8 mouse cellular contexts compared by ENCODE assay signal in genomic region chr8:71558958-71559690, GRCm38 (mm10). TPM values are rescaled to one million over a fixed set of nuclear protein-coding genes. Genes with fewer than 3 reads are reported as not detected.
DNase-seq lines count a peak whose midpoint lies in the region; ATAC-seq and TF ChIP-seq lines count a peak whose summit lies in the region.

No protein-coding gene starts in this region.

- peaks cover 9% of the 10 kb centered on the region; the same call in 1 of the 2 replicates for H3K4me1 ChIP-seq in forebrain, embryonic 11.5 days (replicated peaks; ENCODE audit: control insufficient read depth, insufficient read depth, low read length)
- peaks cover 18% of the 10 kb centered on the region for H3K4me1 ChIP-seq in hindbrain, embryonic 13.5 days (replicated peaks)
- H3K4me1 ChIP-seq in liver, adult 2 months (ENCODE audit: control insufficient read depth, insufficient read depth, low read length): peaks cover 8% of the 10 kb centered on the region; the same call in 1 of the 2 replicates
- H3K4me1 ChIP-seq in midbrain, postnatal 0 days (ENCODE audit: insufficient read depth, low read length): peaks cover 8% of the 10 kb centered on the region; the same call in 1 of the 2 replicates

- no peak for TF ChIP-seq CTCF in liver, adult 2 months (IDR thresholded peaks at IDR 0.05; ENCODE audit: low read depth, low read length)
- no peak for TF ChIP-seq CTCF in midbrain, postnatal 0 days (IDR thresholded peaks at IDR 0.05)

- no peak overlapping the region for H3K27ac ChIP-seq in forebrain, embryonic 11.5 days (ENCODE audit: low read depth, low read length)
- no peak overlapping the region for H3K27ac ChIP-seq in hindbrain, embryonic 13.5 days
- no peak overlapping the region for H3K27ac ChIP-seq in liver, adult 2 months (replicated peaks; ENCODE audit: insufficient read depth, low read depth, low read length)
- H3K27ac ChIP-seq in midbrain, postnatal 0 days (ENCODE audit: low read depth, low read length): no peak overlapping the region

- DNase-seq in CD4-positive, CD25-positive, alpha-beta regulatory T cell, adult 2 months (ENCODE audit: low read depth, low spot score): peak; percentile 87
- DNase-seq in adrenal gland, adult 18-20 months (ENCODE audit: low spot score in 2 of 2): peak; percentile 70 to 77
- peak; percentile 70 for DNase-seq in forebrain, embryonic 11.5 days (ENCODE audit: low spot score)
- peak; percentile 67 for DNase-seq in liver, adult 2 months (ENCODE audit: extremely low read depth, low read depth, low spot score)
- peak; percentile 35 for DNase-seq in midbrain, postnatal 0 days (ENCODE audit: low spot score)
- DNase-seq in testis, postnatal 14 days (ENCODE audit: low spot score): peak; percentile 83
- DNase-seq in cerebellum, adult 8-10 months: no peak

- H3K9me3 ChIP-seq in forebrain, embryonic 11.5 days (ENCODE audit: control insufficient read depth, low read length): peaks cover 2% of the 10 kb centered on the region
- 0 out of 2 replicates have a peak, but pooled peaks cover 2% of the 10 kb centered on the region for H3K9me3 ChIP-seq in hindbrain, embryonic 13.5 days
- H3K9me3 ChIP-seq in midbrain, postnatal 0 days (ENCODE audit: low read length): no peaks in the 10 kb centered on the region

- peaks cover 61% of the 10 kb centered on the region for H3K27me3 ChIP-seq in forebrain, embryonic 11.5 days (ENCODE audit: control insufficient read depth, insufficient read depth, low read length)
- H3K27me3 ChIP-seq in hindbrain, embryonic 13.5 days: peaks cover 99% of the 10 kb centered on the region
- H3K27me3 ChIP-seq in liver, adult 2 months (ENCODE audit: control insufficient read depth, insufficient read depth, low read length): peaks cover 13% of the 10 kb centered on the region
- peaks cover 70% of the 10 kb centered on the region for H3K27me3 ChIP-seq in midbrain, postnatal 0 days (ENCODE audit: insufficient read depth, low read length)

- TF ChIP-seq POLR2A in liver, adult 2 months (IDR thresholded peaks at IDR 0.05; ENCODE audit: extremely low read depth, insufficient read depth, low read length): no peak

- peak overlapping the region; percentile 25 for H3K4me3 ChIP-seq in forebrain, embryonic 11.5 days (ENCODE audit: low read depth, low read length)
- H3K4me3 ChIP-seq in hindbrain, embryonic 13.5 days: peak overlapping the region; percentile 25
- H3K4me3 ChIP-seq in liver, adult 2 months (ENCODE audit: insufficient read depth, low read depth, low read length): peak overlapping the region; percentile 71
- peak overlapping the region; percentile 19; the same call in 1 of the 2 replicates for H3K4me3 ChIP-seq in midbrain, postnatal 0 days (ENCODE audit: low read depth, low read length)

- WGBS in forebrain, embryonic 11.5 days: 2% methylated on average over 24 of the region's 24 CpGs
- 2% methylated on average over 24 of the region's 24 CpGs for WGBS in hindbrain, embryonic 13.5 days
- 7% methylated on average over 24 of the region's 24 CpGs for WGBS in liver, adult 2 months
- 2% methylated on average over 24 of the region's 24 CpGs for WGBS in midbrain, postnatal 0 days

- peak overlapping the region; percentile 29; the same call in 1 of the 2 replicates for H3K9ac ChIP-seq in forebrain, embryonic 11.5 days (ENCODE audit: low read length)
- 0 out of 2 replicates have a peak overlapping the region, but pooled peaks have one; percentile 39 for H3K9ac ChIP-seq in hindbrain, embryonic 13.5 days
- no peak overlapping the region for H3K9ac ChIP-seq in liver, adult 2 months (ENCODE audit: low read depth, low read length)
- no peak overlapping the region for H3K9ac ChIP-seq in midbrain, postnatal 0 days (replicated peaks; ENCODE audit: low read length, poor library complexity, severe bottlenecking)

- no peaks in the 10 kb centered on the region for H3K36me3 ChIP-seq in forebrain, embryonic 11.5 days (ENCODE audit: control insufficient read depth, insufficient read depth, low read length)
- no peaks in the 10 kb centered on the region for H3K36me3 ChIP-seq in hindbrain, embryonic 13.5 days
- no peaks in the 10 kb centered on the region for H3K36me3 ChIP-seq in liver, adult 2 months (ENCODE audit: control insufficient read depth, insufficient read depth, low read length)
- H3K36me3 ChIP-seq in midbrain, postnatal 0 days (ENCODE audit: insufficient read depth, low read length): no peaks in the 10 kb centered on the region

- H3K4me2 ChIP-seq in forebrain, embryonic 11.5 days (ENCODE audit: low read depth, low read length, severe bottlenecking): peak overlapping the region; percentile 48
- peak overlapping the region; percentile 45 for H3K4me2 ChIP-seq in hindbrain, embryonic 13.5 days
- peak overlapping the region; percentile 23 for H3K4me2 ChIP-seq in midbrain, postnatal 0 days (ENCODE audit: low read depth, low read length, poor library complexity, severe bottlenecking)

- no peaks in the 10 kb centered on the region for H3K79me2 ChIP-seq in liver, adult 2 months (ENCODE audit: control insufficient read depth, insufficient read depth, low read length)

- peak; percentile 50; the same call in 1 of the 2 replicates for ATAC-seq in forebrain, embryonic 11.5 days (replicated peaks; ENCODE audit: low FRiP score)
- ATAC-seq in hindbrain, embryonic 13.5 days (ENCODE audit: low FRiP score): no peak
- ATAC-seq in midbrain, postnatal 0 days (ENCODE audit: low FRiP score): no peak

RNA-seq across cellular contexts. Expression of gene Tmem221, which starts 0.5 kb away (rescaled TPM):
- 1 to 10 TPM; 3.6 to 7.4 TPM for total RNA-seq in adrenal gland, adult 18-20 months (2021)
- 0.15 TPM in 1 of 2 replicates, not detected in the other for polyA plus RNA-seq in forebrain, embryonic 11.5 days (2014; fragmentation: Nextera tagmentation; extraction: Ambion mirVana)
- polyA plus RNA-seq in hindbrain, embryonic 13.5 days (2015; fragmentation: Nextera tagmentation; extraction: Ambion mirVana): 0.19 TPM in 1 of 2 replicates, not detected in the other
- 0.46 and 0.47 TPM in 2 replicates for total RNA-seq in liver, adult 2 months (2014; rRNA removed)
- 0.14 and 0.55 TPM in 2 replicates for polyA plus RNA-seq in liver, adult 2 months (2012; rRNA removed)
- 0.11 and 0.14 TPM in 2 replicates for total RNA-seq in midbrain, postnatal 0 days (2014; rRNA removed)
- polyA plus RNA-seq in midbrain, postnatal 0 days (2015; fragmentation: Nextera tagmentation; extraction: Ambion mirVana): 0.20 TPM in 1 of 2 replicates, not detected in the other

RNA-seq across cellular contexts. Expression of gene Nxnl1, which starts 7.3 kb away (rescaled TPM):
- 1 to 10 TPM in 1 of 2 experiments, under 1 TPM in 1; 0.64 to 1.0 TPM for total RNA-seq in adrenal gland, adult 18-20 months (2021)
- polyA plus RNA-seq in forebrain, embryonic 11.5 days (2014; fragmentation: Nextera tagmentation; extraction: Ambion mirVana): not detected in 2 replicates
- polyA plus RNA-seq in hindbrain, embryonic 13.5 days (2015; fragmentation: Nextera tagmentation; extraction: Ambion mirVana): not detected in 2 replicates
- not detected in 2 replicates for total RNA-seq in liver, adult 2 months (2014; rRNA removed)
- not detected in 2 replicates for polyA plus RNA-seq in liver, adult 2 months (2012; rRNA removed)
- 0.55 TPM in 1 of 2 replicates, not detected in the other for total RNA-seq in midbrain, postnatal 0 days (2014; rRNA removed)
- 0.05 and 0.12 TPM in 2 replicates for polyA plus RNA-seq in midbrain, postnatal 0 days (2015; fragmentation: Nextera tagmentation; extraction: Ambion mirVana)

RNA-seq across cellular contexts. Expression of gene Slc27a1, which starts 9.6 kb away (rescaled TPM):
- total RNA-seq in adrenal gland, adult 18-20 months (2021): 100 to 1,000 TPM; 141 to 234 TPM
- 18.4 and 19.1 TPM in 2 replicates for polyA plus RNA-seq in forebrain, embryonic 11.5 days (2014; fragmentation: Nextera tagmentation; extraction: Ambion mirVana)
- polyA plus RNA-seq in hindbrain, embryonic 13.5 days (2015; fragmentation: Nextera tagmentation; extraction: Ambion mirVana): 78.5 and 81.9 TPM in 2 replicates
- 6.8 and 7.2 TPM in 2 replicates for total RNA-seq in liver, adult 2 months (2014; rRNA removed)
- polyA plus RNA-seq in liver, adult 2 months (2012; rRNA removed): 12.5 and 15.7 TPM in 2 replicates
- 150 and 160 TPM in 2 replicates for total RNA-seq in midbrain, postnatal 0 days (2014; rRNA removed)
- polyA plus RNA-seq in midbrain, postnatal 0 days (2015; fragmentation: Nextera tagmentation; extraction: Ambion mirVana): 99.7 and 110 TPM in 2 replicates

RNA-seq across cellular contexts. Expression of gene Mvb12a, which starts 16.4 kb away (rescaled TPM):
- 10 to 100 TPM; 64.6 to 72.0 TPM for total RNA-seq in adrenal gland, adult 18-20 months (2021)
- polyA plus RNA-seq in forebrain, embryonic 11.5 days (2014; fragmentation: Nextera tagmentation; extraction: Ambion mirVana): 50.1 and 62.8 TPM in 2 replicates
- polyA plus RNA-seq in hindbrain, embryonic 13.5 days (2015; fragmentation: Nextera tagmentation; extraction: Ambion mirVana): 55.3 and 59.6 TPM in 2 replicates
- total RNA-seq in liver, adult 2 months (2014; rRNA removed): 98.9 and 105 TPM in 2 replicates
- 164 and 165 TPM in 2 replicates for polyA plus RNA-seq in liver, adult 2 months (2012; rRNA removed)
- total RNA-seq in midbrain, postnatal 0 days (2014; rRNA removed): 77.4 and 79.2 TPM in 2 replicates
- polyA plus RNA-seq in midbrain, postnatal 0 days (2015; fragmentation: Nextera tagmentation; extraction: Ambion mirVana): 81.4 and 82.6 TPM in 2 replicates

RNA-seq across cellular contexts. Expression of gene Bst2, which starts 21.9 kb away (rescaled TPM):
- total RNA-seq in adrenal gland, adult 18-20 months (2021): 10 to 100 TPM; 64.5 to 77.9 TPM
- 3.1 and 4.9 TPM in 2 replicates for polyA plus RNA-seq in forebrain, embryonic 11.5 days (2014; fragmentation: Nextera tagmentation; extraction: Ambion mirVana)
- polyA plus RNA-seq in hindbrain, embryonic 13.5 days (2015; fragmentation: Nextera tagmentation; extraction: Ambion mirVana): 16.0 and 17.2 TPM in 2 replicates
- total RNA-seq in liver, adult 2 months (2014; rRNA removed): 603 and 678 TPM in 2 replicates
- polyA plus RNA-seq in liver, adult 2 months (2012; rRNA removed): 798 and 871 TPM in 2 replicates
- 12.6 and 15.3 TPM in 2 replicates for total RNA-seq in midbrain, postnatal 0 days (2014; rRNA removed)
- 15.3 and 17.6 TPM in 2 replicates for polyA plus RNA-seq in midbrain, postnatal 0 days (2015; fragmentation: Nextera tagmentation; extraction: Ambion mirVana)

Comparison
In these comparisons a context has a peak if more than half of its experiments do, and no peak if none do; other contexts are left out.
1. H3K4me3 ChIP-seq: peak in every context shown above with its lines; median percentile 71 in liver, adult 2 months; 25 in forebrain, embryonic 11.5 days; 25 in hindbrain, embryonic 13.5 days; 19 in midbrain, postnatal 0 days.
2. H3K9ac ChIP-seq: peak in forebrain, embryonic 11.5 days (single experiment) and hindbrain, embryonic 13.5 days (single experiment); none in liver, adult 2 months (single experiment) and midbrain, postnatal 0 days (single experiment).
3. Peak in every context shown above with its lines, with median percentiles within 50 percentile points of each other: H3K4me2 ChIP-seq.